Comparison of ENCODE assay signal across 8 mouse cellular contexts in genomic region chr9:55311560-55311959, GRCm38 (mm10). TPM values are rescaled to one million over a fixed set of nuclear protein-coding genes. Genes with fewer than 3 reads are reported as not detected.
DNase-seq lines count a peak whose midpoint lies in the region; ATAC-seq lines count a peak whose summit lies in the region.

No protein-coding gene starts in this region.

- 11% methylated on average over 5 of the region's 5 CpGs for WGBS in hindbrain, embryonic 15.5 days

- H3K27ac ChIP-seq in hindbrain, embryonic 15.5 days (replicated peaks): no peak overlapping the region

- no peaks in the 10 kb centered on the region for H3K9me3 ChIP-seq in hindbrain, embryonic 15.5 days

- H3K27me3 ChIP-seq in hindbrain, embryonic 15.5 days: no peaks in the 10 kb centered on the region

- no peaks in the 10 kb centered on the region for H3K4me1 ChIP-seq in hindbrain, embryonic 15.5 days (replicated peaks)

- peak; percentile 83 for DNase-seq in R1 (ENCODE audit: low read depth, low spot score)
- DNase-seq in cerebellum, adult 8-10 months: peak; percentile 88
- peak; percentile 51 to 74 for DNase-seq in layer of hippocampus, postnatal 25 days (ENCODE audit: extremely low spot score in 1 of 2, low spot score in 1 of 2)
- DNase-seq in lung, postnatal 36 days: peak; percentile 88
- peak; percentile 72 for DNase-seq in retina, postnatal 7 days (ENCODE audit: low read depth, low spot score)
- peak; percentile 75 for DNase-seq in urinary bladder, postnatal 14 days (ENCODE audit: low spot score)

- H3K36me3 ChIP-seq in hindbrain, embryonic 15.5 days: no peaks in the 10 kb centered on the region

- no peak overlapping the region for H3K9ac ChIP-seq in hindbrain, embryonic 15.5 days

- peak; percentile 88 for ATAC-seq in frontal cortex, adult (ENCODE audit: low TSS enrichment)
- peak; percentile 87 for ATAC-seq in hindbrain, embryonic 15.5 days (ENCODE audit: low FRiP score, low read depth)

- H3K4me2 ChIP-seq in hindbrain, embryonic 15.5 days: no peak overlapping the region

- no peak overlapping the region for H3K4me3 ChIP-seq in hindbrain, embryonic 15.5 days

RNA-seq across cellular contexts. Expression of gene Nrg4, which starts 15.1 kb away (rescaled TPM):
- 1.2 and 1.7 TPM in 2 replicates for polyA plus RNA-seq in hindbrain, embryonic 15.5 days (2015; fragmentation: Nextera tagmentation; extraction: Ambion mirVana)
- 1 to 10 TPM in 1 of 2 experiments, under 1 TPM in 1; 0.47 to 1.1 TPM for total RNA-seq in layer of hippocampus, postnatal 25 days (2021)

RNA-seq across cellular contexts. Expression of gene Tmem266, which starts 15.2 kb away (rescaled TPM):
- 4.5 and 5.3 TPM in 2 replicates for polyA plus RNA-seq in hindbrain, embryonic 15.5 days (2015; fragmentation: Nextera tagmentation; extraction: Ambion mirVana)
- total RNA-seq in layer of hippocampus, postnatal 25 days (2021): 1 to 10 TPM; 5.3 to 6.9 TPM
